Mouse (Mus musculus): ENCODE measurements at regions not wholly inside any gene's neighbourhood (a gene's known extent, or its start where the extent isn't known, plus 50 kb on each side); places are given as distances from the start of the nearest gene placed in this dataset.
A peak's percentile ranks its signal among the peaks of the same experiment; 100 is the strongest.

- DNase-seq (ENCODE audit: low spot score in 2 of 2): no peak
These were observed 212.6 kb upstream of the Igfbp7 start for GRCm38 (mm10) chr5:77620402-77620801.

GRCm38 (mm10) chr5:77610496-77610895 is 202.7 kb upstream of the Igfbp7 start:
- no peak for DNase-seq (ENCODE audit: low spot score in 2 of 2)

- no peak for DNase-seq (ENCODE audit: low spot score in 2 of 2)
These were observed 186.9 kb upstream of the Igfbp7 start for GRCm38 (mm10) chr5:77594719-77595118.

DNA sequence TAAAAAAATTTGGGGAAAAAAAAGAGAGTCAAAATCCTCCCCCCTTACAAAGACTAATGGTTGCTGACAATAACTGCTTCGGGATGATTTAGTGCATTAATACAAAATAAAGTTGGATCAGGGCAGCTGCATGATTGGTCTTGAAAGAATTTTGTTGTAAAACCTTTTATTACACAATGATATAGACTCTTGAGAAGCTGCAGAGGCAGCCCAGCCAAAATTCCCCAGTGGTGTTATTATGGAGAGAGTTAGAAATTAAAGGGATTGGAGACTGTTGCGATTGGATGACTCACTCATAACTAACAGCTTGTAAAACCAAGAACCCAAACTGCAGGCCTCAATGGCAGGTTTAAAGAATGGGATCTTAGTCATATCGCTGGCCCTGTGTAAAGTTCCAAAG is 181.4 kb upstream of the Igfbp7 start:
- DNase-seq (ENCODE audit: low spot score in 2 of 2): no peak

GRCm38 (mm10) chr5:77581702-77582101 is 173.9 kb upstream of the Igfbp7 start:
- DNase-seq (ENCODE audit: low spot score in 2 of 2): no peak

DNA sequence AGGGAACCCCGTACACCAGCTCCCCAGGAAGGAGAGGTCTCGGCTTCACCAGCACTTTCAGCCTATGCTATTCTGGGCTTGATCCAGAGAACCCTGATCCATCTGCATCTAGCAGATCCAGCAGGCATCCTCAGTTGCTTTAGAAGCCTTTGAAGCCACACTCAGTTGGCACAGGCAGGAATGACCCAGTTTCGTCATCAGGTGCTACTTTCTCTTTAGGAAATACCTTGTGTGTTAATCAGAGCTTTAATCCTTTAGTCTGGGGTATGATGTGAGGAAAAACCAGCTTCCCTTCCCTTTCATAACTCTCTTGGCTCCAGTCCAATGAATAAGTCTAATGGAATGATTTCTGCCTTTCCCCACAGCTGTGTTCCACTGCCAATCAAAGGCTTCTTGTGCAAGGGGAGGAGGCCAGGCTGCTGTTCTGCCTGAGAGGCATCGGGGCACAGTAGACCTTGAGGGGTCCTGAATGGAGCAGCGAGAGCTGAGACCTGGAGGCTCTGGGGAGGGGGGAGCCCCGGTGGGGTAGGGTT is 173.3 kb upstream of the Igfbp7 start:
- DNase-seq (ENCODE audit: low spot score in 2 of 2): peak; percentile 19 to 35

GRCm38 (mm10) chr5:77579826-77580745 is 172.2 kb upstream of the Igfbp7 start:
- DNase-seq (ENCODE audit: low spot score in 2 of 2): peak; percentile 20 to 33

GRCm38 (mm10) chr5:77576881-77577280 is 169.0 kb upstream of the Igfbp7 start:
- DNase-seq (ENCODE audit: low spot score in 2 of 2): no peak

GRCm38 (mm10) chr5:77575780-77576179 is 167.9 kb upstream of the Igfbp7 start:
- DNase-seq (ENCODE audit: low spot score in 2 of 2): no peak

- DNase-seq (ENCODE audit: low spot score in 2 of 2): no peak
These were observed 162.5 kb upstream of the Igfbp7 start for GRCm38 (mm10) chr5:77570364-77570763.

- DNase-seq (ENCODE audit: low spot score in 2 of 2): no peak
These were observed 160.3 kb upstream of the Igfbp7 start for GRCm38 (mm10) chr5:77568121-77568520.

- DNase-seq (ENCODE audit: low spot score in 2 of 2): no peak
These were observed 144.7 kb upstream of the Igfbp7 start for GRCm38 (mm10) chr5:77552580-77552979.

DNA sequence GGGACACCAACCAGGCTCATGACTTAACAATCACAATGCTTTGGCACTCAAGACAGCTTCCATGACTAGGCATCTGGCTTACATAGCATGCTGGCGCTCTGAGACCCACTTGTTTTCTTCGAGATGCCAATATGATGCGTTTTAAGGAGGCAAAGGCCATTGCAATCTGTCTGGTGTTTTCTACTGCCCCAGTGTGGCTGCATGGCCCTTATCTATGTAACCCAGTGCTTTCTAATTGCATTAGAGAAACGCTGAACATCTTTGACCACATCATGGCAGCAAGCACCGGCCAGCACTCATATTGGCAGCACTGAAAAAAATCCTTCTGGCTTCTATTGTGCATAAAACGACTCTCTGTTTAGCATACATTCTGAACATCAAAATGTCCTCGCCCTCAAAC is 144.2 kb upstream of the Igfbp7 start:
- DNase-seq (ENCODE audit: low spot score in 2 of 2): no peak

DNA sequence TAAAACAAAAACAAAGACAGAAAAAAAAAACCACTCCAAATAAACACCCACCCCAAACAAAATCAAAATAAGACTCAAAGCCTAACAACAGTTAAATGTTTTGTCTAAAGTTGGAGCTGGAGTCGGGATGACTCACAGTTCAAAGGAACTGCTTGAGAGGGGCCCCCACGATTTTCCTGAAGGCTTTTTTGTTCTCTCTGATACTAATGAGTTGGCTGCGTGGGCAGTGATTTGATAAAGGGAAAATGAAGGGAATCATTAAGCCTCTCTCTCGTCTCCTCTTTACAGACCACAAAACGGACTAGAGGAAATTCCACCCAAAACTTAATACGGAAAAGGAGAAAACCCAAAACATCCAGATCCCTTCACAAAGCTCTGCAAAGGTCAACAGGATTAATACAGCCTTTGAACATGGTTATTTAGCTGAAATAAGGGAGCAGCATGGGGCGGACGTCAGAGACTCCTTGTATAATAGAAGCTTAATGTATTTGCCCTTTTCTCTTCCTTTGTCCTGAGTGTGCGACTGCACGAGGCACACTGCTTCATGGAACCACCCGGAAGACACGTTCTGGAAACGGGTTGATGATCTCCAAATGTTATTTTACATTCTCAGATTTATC is 138.3 kb upstream of the Igfbp7 start:
- no peak for DNase-seq (ENCODE audit: low spot score in 2 of 2)

DNA sequence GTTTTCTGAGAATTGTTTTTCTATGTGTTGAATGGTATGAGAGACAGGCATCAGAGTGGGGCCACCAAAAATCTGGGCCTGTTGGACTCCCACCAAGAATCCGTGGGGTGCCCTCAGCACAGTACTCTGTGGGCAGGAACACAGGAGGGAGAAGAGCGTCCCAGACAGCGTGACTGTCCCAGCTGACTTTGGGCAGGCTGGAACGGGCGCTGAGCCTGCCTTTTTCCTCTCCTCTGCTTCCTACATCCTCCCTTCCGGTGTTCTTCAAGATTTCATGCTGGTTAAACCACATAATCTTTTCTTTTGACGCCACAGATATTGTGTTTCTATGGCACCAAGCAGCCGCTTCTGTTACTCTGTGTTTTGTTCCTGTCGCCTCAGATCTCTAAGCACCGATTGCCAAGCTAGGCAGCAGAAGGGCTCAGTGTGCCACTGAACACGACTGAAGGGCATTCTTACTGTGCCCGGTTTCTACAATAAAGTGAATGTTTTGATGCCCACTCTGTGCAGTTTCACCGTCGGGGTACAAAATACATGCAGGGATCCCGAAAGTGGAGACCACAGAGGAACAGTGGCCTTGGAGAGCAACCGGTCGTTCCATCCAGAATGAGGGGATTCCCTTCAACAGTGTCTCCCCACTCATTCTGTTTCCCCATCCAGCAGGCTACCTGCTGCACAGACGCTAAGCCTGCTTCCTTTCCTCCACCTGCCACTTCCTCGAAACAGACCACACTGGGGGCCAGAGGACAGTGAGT is 124.6 kb upstream of the Igfbp7 start:
- peak; percentile 32 to 41 for DNase-seq (ENCODE audit: low spot score in 2 of 2)

- DNase-seq (ENCODE audit: low spot score in 2 of 2): no peak
These were observed 122.5 kb upstream of the Igfbp7 start for GRCm38 (mm10) chr5:77530376-77530775.

DNA sequence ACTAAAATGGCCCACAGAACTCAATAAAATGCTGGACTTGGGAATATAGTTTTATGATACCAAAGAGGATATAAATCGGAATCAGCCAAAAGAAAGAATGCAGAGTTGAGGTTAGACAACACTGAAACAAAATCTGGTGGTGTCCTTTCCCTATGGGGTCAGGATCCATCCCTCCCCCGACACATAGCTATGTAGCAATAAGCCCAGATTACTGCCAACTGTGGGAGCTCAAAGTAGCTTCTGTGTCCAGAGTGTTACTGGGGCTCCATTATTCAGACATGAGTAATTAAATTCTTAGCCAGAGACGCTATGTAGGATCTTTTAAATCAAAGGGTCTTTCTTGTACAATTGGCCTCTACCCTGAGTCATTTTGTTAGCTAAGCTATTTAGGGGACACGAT is 109.4 kb upstream of the Igfbp7 start:
- DNase-seq (ENCODE audit: low spot score in 2 of 2): no peak

GRCm38 (mm10) chr5:77515448-77515847 is 107.6 kb upstream of the Igfbp7 start:
- DNase-seq (ENCODE audit: low spot score in 2 of 2): no peak

- DNase-seq (ENCODE audit: low spot score in 2 of 2): no peak
These were observed 94.8 kb upstream of the Igfbp7 start for GRCm38 (mm10) chr5:77502684-77503083.

GRCm38 (mm10) chr5:77499949-77500460 is 92.2 kb upstream of the Igfbp7 start:
- DNase-seq (ENCODE audit: low spot score in 2 of 2): no peak

- no peak for DNase-seq (ENCODE audit: low spot score in 2 of 2)
These were observed 86.8 kb upstream of the Igfbp7 start for GRCm38 (mm10) chr5:77494601-77495000.

All from layer of hippocampus, postnatal 10 days (tissue).